In the genomic region with DNA sequence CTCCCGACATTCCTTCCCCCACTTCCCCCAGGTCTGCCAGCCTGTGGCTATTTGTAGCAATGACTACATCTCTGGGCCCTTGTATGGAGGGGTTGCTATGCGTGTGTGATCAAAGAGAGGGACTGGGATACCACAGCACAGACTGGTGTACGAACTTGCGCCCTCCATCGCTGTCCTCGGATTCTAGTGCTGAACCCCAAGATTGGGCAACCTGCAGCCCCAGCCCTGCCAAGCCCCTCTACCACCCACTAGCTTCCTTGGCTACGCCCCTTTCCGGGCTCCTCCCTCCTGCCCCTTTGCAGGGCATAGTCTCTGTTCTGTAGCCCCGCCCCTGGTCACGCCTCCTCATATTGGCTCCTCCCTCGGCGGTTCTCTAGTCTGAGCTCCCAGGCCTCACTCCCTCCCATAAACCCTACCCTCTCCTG, we compare ENCODE assay signal across 9 mouse cellular contexts. TPM values are rescaled to one million over a fixed set of nuclear protein-coding genes. Genes with fewer than 3 reads are reported as not detected.
A peak's percentile ranks its signal among the peaks of the same experiment; 100 is the strongest.
DNase-seq lines count a peak whose midpoint lies in the region; ATAC-seq and TF ChIP-seq lines count a peak whose summit lies in the region.
"Had no signal": no experiment of that assay in that cellular context is flagged by ENCODE, and none has a peak within 500 bp of the region (broad histone marks: within the 10 kb centered on the region; RNA-seq: fewer than 3 reads in every experiment).

A gene (plus strand): TSS at position 406 of the 425 bp plus-strand sequence.

- intact Hi-C loops in gastrocnemius, adult 2 months (cut with DNase I), result loop anchor here (2.0 kb wide), 1 partner anchor 25 kb away; no protein-coding TSS in a partner anchor

- peaks cover 40% of the 10 kb centered on the region for H3K4me1 ChIP-seq in hindbrain, embryonic 16.5 days (ENCODE audit: control insufficient read depth, insufficient read depth, low read depth, low read length)

- no peaks in the 10 kb centered on the region for H3K27me3 ChIP-seq in hindbrain, embryonic 16.5 days (replicated peaks; ENCODE audit: control insufficient read depth, insufficient read depth, low read length)

- peak; percentile 91 for ATAC-seq in hindbrain, embryonic 16.5 days
- peak; percentile 38; the same call in 1 of the 2 replicates for ATAC-seq in megakaryocyte, adult 5-6 weeks (ENCODE audit: poor library complexity, severe bottlenecking)

- WGBS in hindbrain, embryonic 16.5 days, result 2% methylated on average over 12 of the region's 12 CpGs

- peaks cover 10% of the 10 kb centered on the region for H3K36me3 ChIP-seq in hindbrain, embryonic 16.5 days (ENCODE audit: control insufficient read depth, insufficient read depth, low read length)

- peak; percentile 70 to 84 for DNase-seq in adrenal gland, adult (ENCODE audit: inconsistent age in 2 of 2, low spot score in 1 of 2)
- DNase-seq in cerebellum, postnatal 4 days (ENCODE audit: low spot score in 2 of 2), result peak; percentile 71 to 80
- peak; percentile 85 for DNase-seq in gastrocnemius, adult 2 months
- peak; percentile 73 to 93 for DNase-seq in left cerebral cortex, adult 8-10 months (ENCODE audit: low spot score in 2 of 2)
- DNase-seq in right cerebral cortex, postnatal 10 days (ENCODE audit: low spot score in 2 of 2), result peak; percentile 94 to 97
- DNase-seq in adipocyte (ENCODE audit: low spot score), result no peak

- H3K9me3 ChIP-seq in hindbrain, embryonic 16.5 days (ENCODE audit: control insufficient read depth, low read length), result no peaks in the 10 kb centered on the region

- peak within 1 kb of the TSS; percentile 84 for H3K27ac ChIP-seq in gastrocnemius, adult 2 months
- H3K27ac ChIP-seq in hindbrain, embryonic 16.5 days (ENCODE audit: low read depth, low read length), result peak within 1 kb of the TSS; percentile 78

- peak within 1 kb of the TSS; percentile 77 for H3K4me2 ChIP-seq in hindbrain, embryonic 16.5 days (ENCODE audit: low read length)

- H3K4me3 ChIP-seq in gastrocnemius, adult 2 months, result peak within 1 kb of the TSS; percentile 75
- peak within 1 kb of the TSS; percentile 71 for H3K4me3 ChIP-seq in hindbrain, embryonic 16.5 days (ENCODE audit: low read length)

- peak within 1 kb of the TSS; percentile 83 for H3K9ac ChIP-seq in hindbrain, embryonic 16.5 days (ENCODE audit: low read depth, low read length)

- no peak for TF ChIP-seq CTCF in gastrocnemius, adult 2 months (IDR thresholded peaks at IDR 0.05)

RNA-seq across cellular contexts. Expression of the gene that starts here (rescaled TPM):
- total RNA-seq in gastrocnemius, adult 2 months (2021), result under 1 TPM; 0.08 to 0.28 TPM
- 1.1 and 1.2 TPM in 2 replicates for polyA plus RNA-seq in hindbrain, embryonic 16.5 days (2015; fragmentation: Nextera tagmentation; extraction: Ambion mirVana)
- 100 to 1,000 TPM; 210 to 222 (median 213) TPM for total RNA-seq in left cerebral cortex, adult 8-10 months (2022)
- not detected in 2 replicates for total RNA-seq in megakaryocyte, adult 5-6 weeks (2015)
- total RNA-seq in megakaryocyte, adult 5-6 weeks (2017), result not detected in 2 replicates
- total RNA-seq: neutrophil, adult 5-6 weeks had no signal

Comparison
In these comparisons a context has a peak if more than half of its experiments do, and no peak if none do; other contexts are left out.
1. RNA of the gene that starts here (total RNA-seq): 210 to 222 TPM in left cerebral cortex, adult 8-10 months; 0.08 to 0.28 TPM in gastrocnemius, adult 2 months and not detected in megakaryocyte, adult 5-6 weeks; every median in the first group is over 100 times any median in the second.
2. Peak in DNase-seq, H3K4me3 ChIP-seq and H3K27ac ChIP-seq in gastrocnemius, adult 2 months; RNA of the gene not detected or under 1 TPM.
3. Peak in ATAC-seq in megakaryocyte, adult 5-6 weeks; RNA of the gene not detected or under 1 TPM.